In genomic region chr1:166255091-166255490, GRCm38 (mm10) we compare ENCODE assay signal across 13 mouse cellular contexts. TPM values are rescaled to one million over a fixed set of nuclear protein-coding genes. Genes with fewer than 3 reads are reported as not detected.
DNase-seq lines count a peak whose midpoint lies in the region; ATAC-seq lines count a peak whose summit lies in the region.
"Had no signal": no experiment of that assay in that cellular context is flagged by ENCODE, and none has a peak within 500 bp of the region (broad histone marks: within the 10 kb centered on the region; RNA-seq: fewer than 3 reads in every experiment).

No protein-coding gene starts in this region.

- no peaks in the 10 kb centered on the region for H3K36me3 ChIP-seq in kidney, embryonic 15.5 days
- H3K36me3 ChIP-seq in forebrain, embryonic 11.5 days (ENCODE audit: control insufficient read depth, insufficient read depth, low read length): no peaks in the 10 kb centered on the region
- no peaks in the 10 kb centered on the region for H3K36me3 ChIP-seq in hindbrain, embryonic 14.5 days (replicated peaks; ENCODE audit: control insufficient read depth, insufficient read depth)
- H3K36me3 ChIP-seq in neural tube, embryonic 12.5 days: no peaks in the 10 kb centered on the region
- H3K36me3 ChIP-seq: embryonic facial prominence, embryonic 13.5 days had no signal

- H3K27ac ChIP-seq in kidney, embryonic 15.5 days: no peak overlapping the region
- H3K27ac ChIP-seq in forebrain, embryonic 11.5 days (ENCODE audit: low read depth, low read length): peak overlapping the region; percentile 55; the same call in 1 of the 2 replicates
- H3K27ac ChIP-seq in hindbrain, embryonic 14.5 days: peak overlapping the region; percentile 35; the same call in 1 of the 2 replicates
- no peak overlapping the region for H3K27ac ChIP-seq in neural tube, embryonic 12.5 days
- H3K27ac ChIP-seq: embryonic facial prominence, embryonic 13.5 days had no signal

- peaks cover 64% of the 10 kb centered on the region for H3K27me3 ChIP-seq in kidney, embryonic 15.5 days
- peaks cover 2% of the 10 kb centered on the region; the same call in 1 of the 2 replicates for H3K27me3 ChIP-seq in forebrain, embryonic 11.5 days (ENCODE audit: control insufficient read depth, insufficient read depth, low read length)
- peaks cover 8% of the 10 kb centered on the region; the same call in 1 of the 2 replicates for H3K27me3 ChIP-seq in hindbrain, embryonic 14.5 days (ENCODE audit: control insufficient read depth, insufficient read depth, low read length)
- H3K27me3 ChIP-seq in neural tube, embryonic 12.5 days (replicated peaks): 0 out of 2 replicates have a peak, but pooled peaks cover 3% of the 10 kb centered on the region

- no peak overlapping the region for H3K9ac ChIP-seq in kidney, embryonic 15.5 days
- peak overlapping the region; percentile 83 for H3K9ac ChIP-seq in forebrain, embryonic 11.5 days (ENCODE audit: low read length)
- H3K9ac ChIP-seq in hindbrain, embryonic 14.5 days: peak overlapping the region; percentile 63
- peak overlapping the region; percentile 18; the same call in 1 of the 2 replicates for H3K9ac ChIP-seq in neural tube, embryonic 12.5 days
- H3K9ac ChIP-seq: embryonic facial prominence, embryonic 13.5 days had no signal

- 23% methylated on average over 8 of the region's 8 CpGs for whole genome bisulfite sequencing in kidney, embryonic 15.5 days
- 23% methylated on average over 8 of the region's 8 CpGs for WGBS in forebrain, embryonic 11.5 days
- 14% methylated on average over 8 of the region's 8 CpGs for WGBS in hindbrain, embryonic 14.5 days
- 13% methylated on average over 8 of the region's 8 CpGs for WGBS in neural tube, embryonic 12.5 days

- peak overlapping the region; percentile 93 for H3K4me2 ChIP-seq in kidney, embryonic 15.5 days
- peak overlapping the region; percentile 74 for H3K4me2 ChIP-seq in forebrain, embryonic 11.5 days (ENCODE audit: low read depth, low read length, severe bottlenecking)
- H3K4me2 ChIP-seq in hindbrain, embryonic 14.5 days (replicated peaks): peak overlapping the region; percentile 90
- H3K4me2 ChIP-seq in neural tube, embryonic 12.5 days (replicated peaks): peak overlapping the region; percentile 86

- no peaks in the 10 kb centered on the region for H3K9me3 ChIP-seq in kidney, embryonic 15.5 days (replicated peaks)
- no peaks in the 10 kb centered on the region for H3K9me3 ChIP-seq in forebrain, embryonic 11.5 days (ENCODE audit: control insufficient read depth, low read length)
- H3K9me3 ChIP-seq in hindbrain, embryonic 14.5 days (ENCODE audit: control insufficient read depth, low read length): no peaks in the 10 kb centered on the region
- H3K9me3 ChIP-seq in neural tube, embryonic 12.5 days: no peaks in the 10 kb centered on the region
- H3K9me3 ChIP-seq: embryonic facial prominence, embryonic 13.5 days had no signal

- peak overlapping the region; percentile 54 for H3K4me3 ChIP-seq in kidney, embryonic 15.5 days (replicated peaks)
- H3K4me3 ChIP-seq in forebrain, embryonic 11.5 days (ENCODE audit: low read depth, low read length): peak overlapping the region; percentile 66
- peak overlapping the region; percentile 41 for H3K4me3 ChIP-seq in hindbrain, embryonic 14.5 days (replicated peaks; ENCODE audit: low read length)
- peak overlapping the region; percentile 53 for H3K4me3 ChIP-seq in neural tube, embryonic 12.5 days

- no peak for DNase-seq in kidney, postnatal 10 days
- DNase-seq in forebrain, embryonic 11.5 days (ENCODE audit: low spot score): no peak
- no peak for DNase-seq in hindbrain, embryonic 14.5 days (ENCODE audit: low spot score)
- no peak for DNase-seq in testis, postnatal 10 days (ENCODE audit: low spot score)
- DNase-seq in thymus, adult 18-20 months: no peak
- DNase-seq in adrenal gland, postnatal 14 days: no peak
- DNase-seq: gastrocnemius, postnatal 36 days; layer of hippocampus, adult 9-11 months; thymus, postnatal 4 days had no signal

- peaks cover 19% of the 10 kb centered on the region for H3K4me1 ChIP-seq in kidney, embryonic 15.5 days
- H3K4me1 ChIP-seq in forebrain, embryonic 11.5 days (replicated peaks; ENCODE audit: control insufficient read depth, insufficient read depth, low read length): peaks cover 16% of the 10 kb centered on the region
- H3K4me1 ChIP-seq in hindbrain, embryonic 14.5 days (replicated peaks; ENCODE audit: control insufficient read depth, insufficient read depth, low read length): peaks cover 29% of the 10 kb centered on the region
- H3K4me1 ChIP-seq in neural tube, embryonic 12.5 days: peaks cover 30% of the 10 kb centered on the region

- ATAC-seq in kidney, embryonic 15.5 days (replicated peaks; ENCODE audit: low FRiP score): no peak; the same call in 1 of the 2 replicates
- no peak for ATAC-seq in forebrain, embryonic 11.5 days (replicated peaks; ENCODE audit: low FRiP score)
- no peak for ATAC-seq in hindbrain, embryonic 14.5 days (ENCODE audit: low FRiP score)
- no peak for ATAC-seq in neural tube, embryonic 12.5 days (ENCODE audit: low FRiP score, low read depth)

RNA-seq across cellular contexts. Expression of gene Ildr2, which starts 1.2 kb away (rescaled TPM):
- polyA plus RNA-seq in kidney, embryonic 15.5 days (2015; fragmentation: Nextera tagmentation; extraction: Ambion mirVana): 1.6 and 1.7 TPM in 2 replicates
- 10.8 and 10.9 TPM in 2 replicates for polyA plus RNA-seq in forebrain, embryonic 11.5 days (2014; fragmentation: Nextera tagmentation; extraction: Ambion mirVana)
- polyA plus RNA-seq in hindbrain, embryonic 14.5 days (2014; fragmentation: Nextera tagmentation; extraction: Ambion mirVana): 3.6 and 4.1 TPM in 2 replicates
- 5.1 and 5.3 TPM in 2 replicates for polyA plus RNA-seq in neural tube, embryonic 12.5 days (2016; fragmentation: Nextera tagmentation; extraction: Ambion mirVana)
- total RNA-seq in adrenal gland, postnatal 14 days (2021): 3.3 and 4.5 TPM in 2 replicates

RNA-seq across cellular contexts. Expression of gene Mael, which starts 16.5 kb away (rescaled TPM):
- 0.19 TPM in 1 of 2 replicates, not detected in the other for polyA plus RNA-seq in kidney, embryonic 15.5 days (2015; fragmentation: Nextera tagmentation; extraction: Ambion mirVana)
- not detected in 2 replicates for polyA plus RNA-seq in forebrain, embryonic 11.5 days (2014; fragmentation: Nextera tagmentation; extraction: Ambion mirVana)
- 0.20 TPM in 1 of 2 replicates, not detected in the other for polyA plus RNA-seq in hindbrain, embryonic 14.5 days (2014; fragmentation: Nextera tagmentation; extraction: Ambion mirVana)
- polyA plus RNA-seq in neural tube, embryonic 12.5 days (2016; fragmentation: Nextera tagmentation; extraction: Ambion mirVana): not detected in 2 replicates
- total RNA-seq in adrenal gland, postnatal 14 days (2021): not detected in 2 replicates
- total RNA-seq: gastrocnemius, postnatal 36 days had no signal
- polyA plus RNA-seq: embryonic facial prominence, embryonic 13.5 days; liver, embryonic 16.5 days had no signal

Comparison
In these comparisons a context has a peak if more than half of its experiments do, and no peak if none do; other contexts are left out.
1. H3K27ac ChIP-seq: peak in forebrain, embryonic 11.5 days (single experiment) and hindbrain, embryonic 14.5 days (single experiment); none in kidney, embryonic 15.5 days (single experiment) and neural tube, embryonic 12.5 days (single experiment).
2. Peak in every context shown above with its lines, with median percentiles within 50 percentile points of each other: H3K4me2 ChIP-seq and H3K4me3 ChIP-seq.